Mouse (Mus musculus): ENCODE measurements around the gene Dph3. TPM values are rescaled to one million over a fixed set of nuclear protein-coding genes. Genes with fewer than 3 reads are reported as not detected.

Gene Dph3
- polyA plus RNA-seq, 1 experiment from 2014 or later, result 99.9 TPM

GRCm38 (mm10) chr14:32081026-32081425 lies 4.5 kb downstream of the Dph3 start:
- H3K9me3 ChIP-seq (ENCODE audit: control insufficient read depth, low read length), result no peaks in the 10 kb centered on the region
- no peak overlapping the region for H3K4me3 ChIP-seq (ENCODE audit: low read depth, low read length)
- no peak for ATAC-seq (replicated peaks; ENCODE audit: low FRiP score)
- no peaks in the 10 kb centered on the region for H3K27me3 ChIP-seq (ENCODE audit: control insufficient read depth, insufficient read depth, low read length)
- no peak overlapping the region for H3K9ac ChIP-seq (ENCODE audit: low read length)
- peaks cover 11% of the 10 kb centered on the region; the same call in 1 of the 2 replicates for H3K36me3 ChIP-seq (ENCODE audit: control insufficient read depth, insufficient read depth, low read length)
- no peak overlapping the region for H3K4me2 ChIP-seq (ENCODE audit: low read depth, low read length, severe bottlenecking)
- 87% methylated on average over 10 of the region's 10 CpGs for WGBS
- H3K4me1 ChIP-seq (replicated peaks; ENCODE audit: control insufficient read depth, insufficient read depth, low read length), result no peaks in the 10 kb centered on the region
- no peak overlapping the region for H3K27ac ChIP-seq (ENCODE audit: low read depth, low read length)
- no peak for DNase-seq (ENCODE audit: low spot score)

GRCm38 (mm10) chr14:32076896-32077575 lies 8.5 kb downstream of the Dph3 start:
- 51% methylated on average over 8 of the region's 8 CpGs for WGBS
- DNase-seq (ENCODE audit: low spot score) (peak; percentile 87), ATAC-seq (replicated peaks; ENCODE audit: low FRiP score) (no peak)
- Histone ChIP-seq H3K9ac (ENCODE audit: low read length) (no peak overlapping the region), H3K27me3 (ENCODE audit: control insufficient read depth, insufficient read depth, low read length) (no peaks in the 10 kb centered on the region), H3K9me3 (ENCODE audit: control insufficient read depth, low read length) (no peaks in the 10 kb centered on the region), H3K4me2 (ENCODE audit: low read depth, low read length, severe bottlenecking) (no peak overlapping the region), H3K4me1 (replicated peaks; ENCODE audit: control insufficient read depth, insufficient read depth, low read length) (no peaks in the 10 kb centered on the region), H3K27ac (ENCODE audit: low read depth, low read length) (no peak overlapping the region), H3K4me3 (ENCODE audit: low read depth, low read length) (no peak overlapping the region), H3K36me3 (ENCODE audit: control insufficient read depth, insufficient read depth, low read length) (peaks cover 6% of the 10 kb centered on the region; the same call in 1 of the 2 replicates)

GRCm38 (mm10) chr14:32073901-32074300 lies 11.6 kb downstream of the Dph3 start:
- Histone ChIP-seq H3K27me3 (ENCODE audit: control insufficient read depth, insufficient read depth, low read length) (no peaks in the 10 kb centered on the region), H3K36me3 (ENCODE audit: control insufficient read depth, insufficient read depth, low read length) (no peaks in the 10 kb centered on the region), H3K9me3 (ENCODE audit: control insufficient read depth, low read length) (no peaks in the 10 kb centered on the region), H3K4me2 (ENCODE audit: low read depth, low read length, severe bottlenecking) (no peak overlapping the region), H3K4me1 (replicated peaks; ENCODE audit: control insufficient read depth, insufficient read depth, low read length) (no peaks in the 10 kb centered on the region), H3K27ac (ENCODE audit: low read depth, low read length) (no peak overlapping the region), H3K9ac (ENCODE audit: low read length) (no peak overlapping the region), H3K4me3 (ENCODE audit: low read depth, low read length) (no peak overlapping the region)
- DNase-seq (ENCODE audit: low spot score) (no peak), ATAC-seq (replicated peaks; ENCODE audit: low FRiP score) (no peak)
- WGBS, result 74% methylated on average over 7 of the region's 7 CpGs

- no peak overlapping the region for H3K4me3 ChIP-seq (ENCODE audit: low read depth, low read length)
- no peak for DNase-seq (ENCODE audit: low spot score)
- H3K4me1 ChIP-seq (replicated peaks; ENCODE audit: control insufficient read depth, insufficient read depth, low read length), result no peaks in the 10 kb centered on the region
- no peaks in the 10 kb centered on the region for H3K9me3 ChIP-seq (ENCODE audit: control insufficient read depth, low read length)
- no peak for ATAC-seq (replicated peaks; ENCODE audit: low FRiP score)
- no peaks in the 10 kb centered on the region for H3K27me3 ChIP-seq (ENCODE audit: control insufficient read depth, insufficient read depth, low read length)
- H3K4me2 ChIP-seq (ENCODE audit: low read depth, low read length, severe bottlenecking), result no peak overlapping the region
- H3K36me3 ChIP-seq (ENCODE audit: control insufficient read depth, insufficient read depth, low read length), result no peaks in the 10 kb centered on the region
- WGBS, result 78% methylated on average over 8 of the region's 8 CpGs
- no peak overlapping the region for H3K27ac ChIP-seq (ENCODE audit: low read depth, low read length)
- no peak overlapping the region for H3K9ac ChIP-seq (ENCODE audit: low read length)
Measured at GRCm38 (mm10) chr14:32073211-32073685, 12.3 kb downstream of the Dph3 start.

- Histone ChIP-seq H3K36me3 (ENCODE audit: control insufficient read depth, insufficient read depth, low read length) (no peaks in the 10 kb centered on the region), H3K27ac (ENCODE audit: low read depth, low read length) (no peak overlapping the region)
- no peak for ATAC-seq (replicated peaks; ENCODE audit: low FRiP score)
Measured at GRCm38 (mm10) chr14:32072807-32073206, 12.7 kb downstream of the Dph3 start.

DNA sequence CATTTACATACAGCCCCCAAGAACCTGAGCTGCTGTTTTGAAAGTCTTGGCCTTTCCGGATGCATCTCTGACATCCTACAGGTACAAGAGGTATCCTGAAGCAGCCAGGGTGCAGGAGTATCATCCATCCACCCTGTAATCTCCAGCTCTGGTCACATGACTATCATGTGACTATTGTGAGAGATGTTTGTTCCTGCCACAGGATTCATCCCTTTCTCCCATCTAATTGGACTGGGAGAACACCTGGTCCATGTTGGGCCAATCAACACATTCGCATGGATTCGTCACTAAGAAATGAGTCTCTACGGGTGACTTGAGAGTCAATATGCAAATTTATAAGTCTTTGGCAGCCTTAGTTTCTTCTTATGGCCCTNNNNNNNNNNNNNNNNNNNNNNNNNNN lies 24.1 kb downstream of the Dph3 start:
- whole genome bisulfite sequencing, result 86% methylated on average over 4 of the region's 4 CpGs
- Histone ChIP-seq H3K4me3 (ENCODE audit: low read depth, low read length) (no peak overlapping the region), H3K36me3 (ENCODE audit: control insufficient read depth, insufficient read depth, low read length) (no peaks in the 10 kb centered on the region)

More at GRCm38 (mm10) chr14:32072807-32073206, 12.7 kb downstream of the Dph3 start:
- Histone ChIP-seq H3K9ac (ENCODE audit: low read length) (no peak overlapping the region), H3K4me3 (ENCODE audit: low read depth, low read length) (no peak overlapping the region), H3K4me1 (replicated peaks; ENCODE audit: control insufficient read depth, insufficient read depth, low read length) (no peaks in the 10 kb centered on the region), H3K4me2 (ENCODE audit: low read depth, low read length, severe bottlenecking) (no peak overlapping the region), H3K27me3 (ENCODE audit: control insufficient read depth, insufficient read depth, low read length) (no peaks in the 10 kb centered on the region), H3K9me3 (ENCODE audit: control insufficient read depth, low read length) (no peaks in the 10 kb centered on the region)
- DNase-seq (ENCODE audit: low spot score), result no peak

GRCm38 (mm10) chr14:32057664-32058063 lies 27.9 kb downstream of the Dph3 start:
- H3K27ac ChIP-seq (ENCODE audit: low read depth, low read length), result no peak overlapping the region
- H3K9ac ChIP-seq (ENCODE audit: low read length), result no peak overlapping the region
- 91% methylated on average over 4 of the region's 4 CpGs for WGBS
- H3K4me1 ChIP-seq (replicated peaks; ENCODE audit: control insufficient read depth, insufficient read depth, low read length), result no peaks in the 10 kb centered on the region
- no peak for DNase-seq (ENCODE audit: low spot score)
- no peak overlapping the region for H3K4me2 ChIP-seq (ENCODE audit: low read depth, low read length, severe bottlenecking)
- ATAC-seq (replicated peaks; ENCODE audit: low FRiP score), result no peak
- no peaks in the 10 kb centered on the region for H3K27me3 ChIP-seq (ENCODE audit: control insufficient read depth, insufficient read depth, low read length)
- H3K36me3 ChIP-seq (ENCODE audit: control insufficient read depth, insufficient read depth, low read length), result no peaks in the 10 kb centered on the region
- H3K4me3 ChIP-seq (ENCODE audit: low read depth, low read length), result no peak overlapping the region
- H3K9me3 ChIP-seq (ENCODE audit: control insufficient read depth, low read length), result no peaks in the 10 kb centered on the region

More for the DNA sequence above, 24.1 kb downstream of the Dph3 start:
- Histone ChIP-seq H3K4me2 (ENCODE audit: low read depth, low read length, severe bottlenecking) (no peak overlapping the region), H3K4me1 (replicated peaks; ENCODE audit: control insufficient read depth, insufficient read depth, low read length) (no peaks in the 10 kb centered on the region), H3K27me3 (ENCODE audit: control insufficient read depth, insufficient read depth, low read length) (no peaks in the 10 kb centered on the region), H3K27ac (ENCODE audit: low read depth, low read length) (no peak overlapping the region), H3K9ac (ENCODE audit: low read length) (no peak overlapping the region), H3K9me3 (ENCODE audit: control insufficient read depth, low read length) (peaks cover 3% of the 10 kb centered on the region; the same call in 1 of the 2 replicates)
- DNase-seq (ENCODE audit: low spot score) (no peak), ATAC-seq (replicated peaks; ENCODE audit: low FRiP score) (no peak)

- no peaks in the 10 kb centered on the region for H3K9me3 ChIP-seq (ENCODE audit: control insufficient read depth, low read length)
- WGBS, result 90% methylated on average over 2 of the region's 2 CpGs
- ATAC-seq (replicated peaks; ENCODE audit: low FRiP score) (no peak), DNase-seq (ENCODE audit: low spot score) (no peak)
- no peak overlapping the region for H3K27ac ChIP-seq (ENCODE audit: low read depth, low read length)
- H3K4me3 ChIP-seq (ENCODE audit: low read depth, low read length), result no peak overlapping the region
- no peaks in the 10 kb centered on the region for H3K36me3 ChIP-seq (ENCODE audit: control insufficient read depth, insufficient read depth, low read length)
- H3K4me1 ChIP-seq (replicated peaks; ENCODE audit: control insufficient read depth, insufficient read depth, low read length), result no peaks in the 10 kb centered on the region
- H3K27me3 ChIP-seq (ENCODE audit: control insufficient read depth, insufficient read depth, low read length), result no peaks in the 10 kb centered on the region
- H3K9ac ChIP-seq (ENCODE audit: low read length), result no peak overlapping the region
- no peak overlapping the region for H3K4me2 ChIP-seq (ENCODE audit: low read depth, low read length, severe bottlenecking)
Measured at GRCm38 (mm10) chr14:32056675-32057074, 28.9 kb downstream of the Dph3 start.

- Histone ChIP-seq H3K4me1 (replicated peaks; ENCODE audit: control insufficient read depth, insufficient read depth, low read length) (no peaks in the 10 kb centered on the region), H3K9me3 (ENCODE audit: control insufficient read depth, low read length) (no peaks in the 10 kb centered on the region), H3K9ac (ENCODE audit: low read length) (no peak overlapping the region), H3K4me2 (ENCODE audit: low read depth, low read length, severe bottlenecking) (no peak overlapping the region), H3K36me3 (ENCODE audit: control insufficient read depth, insufficient read depth, low read length) (no peaks in the 10 kb centered on the region), H3K27me3 (ENCODE audit: control insufficient read depth, insufficient read depth, low read length) (no peaks in the 10 kb centered on the region), H3K4me3 (ENCODE audit: low read depth, low read length) (no peak overlapping the region), H3K27ac (ENCODE audit: low read depth, low read length) (no peak overlapping the region)
- no peak for DNase-seq (ENCODE audit: low spot score)
- 80% methylated on average over 8 of the region's 8 CpGs for WGBS
- ATAC-seq (replicated peaks; ENCODE audit: low FRiP score), result no peak
Measured at GRCm38 (mm10) chr14:32055781-32056180, 29.7 kb downstream of the Dph3 start.

Data from forebrain, embryonic 11.5 days (tissue).